Mouse (Mus musculus) brain, embryonic 14.5 days (tissue): Measurements from ENCODE around the gene Dner. TPM values are rescaled to one million over a fixed set of nuclear protein-coding genes. Genes with fewer than 3 reads are reported as not detected.

ENCODE experiments used
- DNase-seq: peaks from one replicate; pipeline ENCODE4 v3.0.0-alpha.2; 2011; ENCODE audit warnings: low read depth
- CTCF ChIP-seq: fragments of 200-500 bp; IDR thresholded peaks from 2 replicates; pipeline ENCODE4 v1.5.1; 2012; ENCODE audit warnings: inconsistent platforms, mild to moderate bottlenecking, moderate library complexity, borderline replicate concordance; ENCODE audit not compliant: insufficient read depth, insufficient read length; ENCODE audit errors: extremely low read depth
- POLR2A ChIP-seq: fragments of 200-500 bp; IDR thresholded peaks from 2 replicates; pipeline ENCODE4 v1.6.1; 2012; ENCODE audit warnings: mild to moderate bottlenecking, inconsistent platforms, borderline replicate concordance; ENCODE audit not compliant: poor library complexity, insufficient read depth, insufficient read length, severe bottlenecking; ENCODE audit errors: extremely low read depth
- polyA plus RNA-seq: library from polyadenylated mRNA; depleted of rRNA; stranded (reverse); fragments of >200 nt; gene quantifications from 2 replicates; pipeline ENCODE4 v1.2.3, GENCODE M21; 2012

The Dner gene
- polyA plus RNA-seq, 1 experiment = 215 TPM

- TF ChIP-seq CTCF (no peak), POLR2A (no peak)
- DNase-seq = no peak
These were observed 291.1 kb downstream of the Dner start for GRCm38 (mm10) chr1:84404880-84405279.

GRCm38 (mm10) chr1:84402154-84402553 is 293.9 kb downstream of the Dner start:
- TF ChIP-seq POLR2A = no peak
- no peak for TF ChIP-seq CTCF
- DNase-seq = no peak

GRCm38 (mm10) chr1:84399671-84400070 is 296.4 kb downstream of the Dner start:
- no peak for DNase-seq
- no peak for TF ChIP-seq CTCF
- TF ChIP-seq POLR2A = no peak

- TF ChIP-seq CTCF (no peak), POLR2A (no peak)
- no peak for DNase-seq
These were observed 296.9 kb downstream of the Dner start for GRCm38 (mm10) chr1:84399118-84399517.

- DNase-seq = peak; percentile 43
- no peak for TF ChIP-seq POLR2A
These were observed 299.2 kb downstream of the Dner start for GRCm38 (mm10) chr1:84396787-84397186.

GRCm38 (mm10) chr1:84395928-84396327 is 300.1 kb downstream of the Dner start:
- no peak for DNase-seq
- TF ChIP-seq CTCF (no peak), POLR2A (no peak)

- TF ChIP-seq POLR2A = no peak
- no peak for TF ChIP-seq CTCF
- no peak for DNase-seq
These were observed 305.1 kb downstream of the Dner start for GRCm38 (mm10) chr1:84390961-84391360.

GRCm38 (mm10) chr1:84387616-84388015 is 308.4 kb downstream of the Dner start:
- TF ChIP-seq CTCF (no peak), POLR2A (no peak)
- DNase-seq = peak; percentile 70

GRCm38 (mm10) chr1:84386481-84387146 is 309.4 kb downstream of the Dner start:
- TF ChIP-seq POLR2A (no peak), CTCF (no peak)
- peak; percentile 77 for DNase-seq

GRCm38 (mm10) chr1:84382709-84383108 is 313.3 kb downstream of the Dner start:
- TF ChIP-seq POLR2A = no peak
- no peak for TF ChIP-seq CTCF
- no peak for DNase-seq

GRCm38 (mm10) chr1:84382064-84382463 is 314.0 kb downstream of the Dner start:
- no peak for TF ChIP-seq CTCF
- no peak for TF ChIP-seq POLR2A
- no peak for DNase-seq

GRCm38 (mm10) chr1:84380895-84381294 is 315.1 kb downstream of the Dner start:
- TF ChIP-seq CTCF (no peak), POLR2A (no peak)
- DNase-seq = no peak
